Mouse (Mus musculus): ENCODE data around the gene Apom. TPM values are rescaled to one million over a fixed set of nuclear protein-coding genes. Genes with fewer than 3 reads are reported as not detected.

The Apom gene
- polyA plus RNA-seq, 1 experiment from 2014 or later: 0.88 TPM

- 93% methylated on average over 12 of the region's 12 CpGs for WGBS
- Histone ChIP-seq H3K27me3 (ENCODE audit: control insufficient read depth, insufficient read depth, low read length) (no peaks in the 10 kb centered on the region), H3K9ac (ENCODE audit: low read length) (no peak overlapping the region), H3K4me2 (ENCODE audit: low read depth, low read length, severe bottlenecking) (no peak overlapping the region), H3K36me3 (ENCODE audit: control insufficient read depth, insufficient read depth, low read length) (peaks cover 82% of the 10 kb centered on the region), H3K9me3 (ENCODE audit: control insufficient read depth, low read length) (no peaks in the 10 kb centered on the region), H3K27ac (ENCODE audit: low read depth, low read length) (no peak overlapping the region), H3K4me3 (ENCODE audit: low read depth, low read length) (no peak overlapping the region), H3K4me1 (replicated peaks; ENCODE audit: control insufficient read depth, insufficient read depth, low read length) (no peaks in the 10 kb centered on the region)
- DNase-seq (ENCODE audit: low spot score) (peak; percentile 52), ATAC-seq (replicated peaks; ENCODE audit: low FRiP score) (no peak)
Measured at GRCm38 (mm10) chr17:35155451-35155850, 23.6 kb upstream of the Apom start.

DNA sequence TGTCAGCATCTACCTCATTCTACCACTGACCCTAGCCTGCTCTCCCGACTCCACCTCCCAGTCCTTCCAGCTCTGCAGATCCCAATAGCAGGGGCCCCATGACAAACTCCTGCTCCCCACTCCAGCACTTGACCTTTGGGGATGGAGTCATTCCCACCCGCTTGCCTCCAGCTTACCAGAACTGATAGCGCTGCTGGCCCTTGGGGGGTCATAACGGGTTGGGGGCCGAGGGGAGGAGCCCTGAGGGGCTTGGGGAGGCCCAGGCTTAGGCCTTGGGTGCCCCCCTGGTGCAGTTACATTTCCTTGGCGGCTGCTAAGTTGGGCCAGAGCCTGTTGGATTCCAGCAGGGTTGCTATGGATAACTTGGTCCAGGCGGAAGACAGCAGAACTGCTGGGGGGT lies 22.8 kb upstream of the Apom start:
- H3K9ac ChIP-seq (ENCODE audit: low read length): no peak overlapping the region
- H3K36me3 ChIP-seq (ENCODE audit: control insufficient read depth, insufficient read depth, low read length): peaks cover 80% of the 10 kb centered on the region
- DNase-seq (ENCODE audit: low spot score) (no peak), ATAC-seq (replicated peaks; ENCODE audit: low FRiP score) (no peak)
- H3K9me3 ChIP-seq (ENCODE audit: control insufficient read depth, low read length): no peaks in the 10 kb centered on the region
- no peaks in the 10 kb centered on the region for H3K27me3 ChIP-seq (ENCODE audit: control insufficient read depth, insufficient read depth, low read length)
- no peaks in the 10 kb centered on the region for H3K4me1 ChIP-seq (replicated peaks; ENCODE audit: control insufficient read depth, insufficient read depth, low read length)
- H3K4me3 ChIP-seq (ENCODE audit: low read depth, low read length): no peak overlapping the region
- no peak overlapping the region for H3K4me2 ChIP-seq (ENCODE audit: low read depth, low read length, severe bottlenecking)
- 87% methylated on average over 7 of the region's 7 CpGs for WGBS
- no peak overlapping the region for H3K27ac ChIP-seq (ENCODE audit: low read depth, low read length)

DNA sequence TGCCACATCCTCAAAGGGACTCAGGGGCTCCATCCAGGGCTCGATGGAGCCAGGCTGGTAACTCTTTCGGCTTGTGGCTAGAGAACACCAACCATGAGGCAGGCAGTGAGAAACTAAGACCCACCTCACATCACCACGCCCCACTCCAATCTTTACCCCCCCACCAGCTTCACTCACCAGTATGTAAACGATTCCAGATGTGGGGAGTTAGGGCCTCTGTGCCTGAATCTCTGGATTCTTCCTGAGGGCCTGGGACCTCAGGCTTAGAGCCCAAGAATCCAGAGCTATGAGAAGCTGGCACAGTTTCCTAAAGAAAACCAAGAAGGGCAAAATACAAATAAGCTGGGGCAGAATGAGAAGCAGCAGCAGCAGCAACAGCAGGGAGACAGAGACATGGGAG lies 22.1 kb upstream of the Apom start:
- H3K4me2 ChIP-seq (ENCODE audit: low read depth, low read length, severe bottlenecking): no peak overlapping the region
- peaks cover 81% of the 10 kb centered on the region for H3K36me3 ChIP-seq (ENCODE audit: control insufficient read depth, insufficient read depth, low read length)
- H3K4me1 ChIP-seq (replicated peaks; ENCODE audit: control insufficient read depth, insufficient read depth, low read length): no peaks in the 10 kb centered on the region
- no peaks in the 10 kb centered on the region for H3K27me3 ChIP-seq (ENCODE audit: control insufficient read depth, insufficient read depth, low read length)
- no peaks in the 10 kb centered on the region for H3K9me3 ChIP-seq (ENCODE audit: control insufficient read depth, low read length)
- no peak overlapping the region for H3K27ac ChIP-seq (ENCODE audit: low read depth, low read length)
- H3K9ac ChIP-seq (ENCODE audit: low read length): no peak overlapping the region
- no peak for ATAC-seq (replicated peaks; ENCODE audit: low FRiP score)
- no peak for DNase-seq (ENCODE audit: low spot score)
- WGBS: 90% methylated on average over 4 of the region's 4 CpGs
- H3K4me3 ChIP-seq (ENCODE audit: low read depth, low read length): no peak overlapping the region

- DNase-seq (ENCODE audit: low spot score) (peak; percentile 52), ATAC-seq (replicated peaks; ENCODE audit: low FRiP score) (no peak)
- Histone ChIP-seq H3K9ac (ENCODE audit: low read length) (no peak overlapping the region), H3K4me3 (ENCODE audit: low read depth, low read length) (no peak overlapping the region), H3K4me2 (ENCODE audit: low read depth, low read length, severe bottlenecking) (no peak overlapping the region), H3K27me3 (ENCODE audit: control insufficient read depth, insufficient read depth, low read length) (no peaks in the 10 kb centered on the region), H3K27ac (ENCODE audit: low read depth, low read length) (no peak overlapping the region), H3K4me1 (replicated peaks; ENCODE audit: control insufficient read depth, insufficient read depth, low read length) (no peaks in the 10 kb centered on the region), H3K9me3 (ENCODE audit: control insufficient read depth, low read length) (no peaks in the 10 kb centered on the region), H3K36me3 (ENCODE audit: control insufficient read depth, insufficient read depth, low read length) (peaks cover 74% of the 10 kb centered on the region)
- 93% methylated on average over 9 of the region's 9 CpGs for WGBS
Measured at GRCm38 (mm10) chr17:35153077-35153476, 21.2 kb upstream of the Apom start.

DNA sequence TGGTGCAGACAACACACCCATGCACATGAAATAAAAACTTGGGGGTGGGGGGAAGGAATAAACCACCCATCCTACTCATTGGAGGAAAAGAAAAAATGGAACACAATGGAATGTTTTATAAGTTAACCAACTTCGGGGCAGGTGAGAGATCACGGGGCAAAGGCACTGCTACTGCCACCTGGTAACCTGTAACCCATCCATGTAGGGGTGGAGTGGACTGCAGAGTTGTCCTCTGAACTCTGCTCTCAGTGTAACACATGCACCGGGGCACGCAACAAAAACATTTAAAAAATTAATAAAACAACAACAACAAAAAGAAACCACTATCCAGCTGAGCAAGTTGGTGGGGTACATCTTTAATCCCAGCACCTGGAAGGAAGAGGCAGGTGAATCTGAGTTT lies 20.3 kb upstream of the Apom start:
- H3K4me3 ChIP-seq (ENCODE audit: low read depth, low read length): no peak overlapping the region
- WGBS: 97% methylated on average over 4 of the region's 4 CpGs
- H3K27ac ChIP-seq (ENCODE audit: low read depth, low read length): no peak overlapping the region
- H3K9me3 ChIP-seq (ENCODE audit: control insufficient read depth, low read length): no peaks in the 10 kb centered on the region
- DNase-seq (ENCODE audit: low spot score): no peak
- no peak for ATAC-seq (replicated peaks; ENCODE audit: low FRiP score)
- no peak overlapping the region for H3K9ac ChIP-seq (ENCODE audit: low read length)
- H3K27me3 ChIP-seq (ENCODE audit: control insufficient read depth, insufficient read depth, low read length): no peaks in the 10 kb centered on the region
- no peak overlapping the region for H3K4me2 ChIP-seq (ENCODE audit: low read depth, low read length, severe bottlenecking)
- no peaks in the 10 kb centered on the region for H3K4me1 ChIP-seq (replicated peaks; ENCODE audit: control insufficient read depth, insufficient read depth, low read length)
- peaks cover 65% of the 10 kb centered on the region for H3K36me3 ChIP-seq (ENCODE audit: control insufficient read depth, insufficient read depth, low read length)

DNA sequence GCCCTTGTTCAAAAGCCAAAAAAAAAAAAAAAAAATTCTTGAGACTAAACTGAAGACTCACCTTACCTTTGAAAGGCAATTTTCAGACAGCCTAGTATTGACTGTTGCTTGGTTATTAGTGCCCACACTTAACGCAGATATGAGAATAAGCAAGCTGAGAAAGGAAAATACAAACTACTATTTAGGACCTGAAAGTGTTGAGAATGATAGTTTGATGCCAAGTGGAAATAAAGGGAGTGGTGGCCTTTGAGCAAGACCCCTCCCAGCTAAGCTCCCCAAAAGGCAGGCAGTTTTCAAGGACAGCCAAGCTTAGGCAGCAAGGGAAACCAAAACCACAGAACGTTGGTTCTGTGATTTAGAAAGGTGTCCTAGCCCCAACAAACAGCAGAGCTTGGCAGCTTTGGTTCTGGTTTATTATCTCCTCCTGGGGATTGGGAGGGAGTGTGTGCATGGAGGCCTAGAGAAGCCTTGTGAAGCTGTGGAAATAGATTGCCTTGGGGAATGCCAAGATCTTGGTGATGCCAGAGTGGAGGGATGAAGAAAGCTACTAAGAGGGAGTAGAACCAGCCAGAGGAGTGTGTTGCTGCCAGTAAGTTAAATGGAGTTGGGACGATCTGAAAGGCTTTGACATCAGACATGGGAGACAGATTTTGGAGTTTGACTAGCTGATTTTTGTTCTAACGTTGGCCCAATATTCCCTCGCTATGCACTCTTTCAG lies 16.2 kb upstream of the Apom start:
- no peaks in the 10 kb centered on the region for H3K4me1 ChIP-seq (replicated peaks; ENCODE audit: control insufficient read depth, insufficient read depth, low read length)
- peaks cover 58% of the 10 kb centered on the region for H3K36me3 ChIP-seq (ENCODE audit: control insufficient read depth, insufficient read depth, low read length)
- H3K27me3 ChIP-seq (ENCODE audit: control insufficient read depth, insufficient read depth, low read length): no peaks in the 10 kb centered on the region
- H3K4me3 ChIP-seq (ENCODE audit: low read depth, low read length): no peak overlapping the region
- no peaks in the 10 kb centered on the region for H3K9me3 ChIP-seq (ENCODE audit: control insufficient read depth, low read length)
- 0 out of 2 replicates have a peak overlapping the region, but pooled peaks have one; percentile 6 for H3K27ac ChIP-seq (ENCODE audit: low read depth, low read length)
- no peak overlapping the region for H3K9ac ChIP-seq (ENCODE audit: low read length)
- no peak for ATAC-seq (replicated peaks; ENCODE audit: low FRiP score)
- no peak overlapping the region for H3K4me2 ChIP-seq (ENCODE audit: low read depth, low read length, severe bottlenecking)
- no peak for DNase-seq (ENCODE audit: low spot score)
- 70% methylated on average over 5 of the region's 5 CpGs for WGBS

DNA sequence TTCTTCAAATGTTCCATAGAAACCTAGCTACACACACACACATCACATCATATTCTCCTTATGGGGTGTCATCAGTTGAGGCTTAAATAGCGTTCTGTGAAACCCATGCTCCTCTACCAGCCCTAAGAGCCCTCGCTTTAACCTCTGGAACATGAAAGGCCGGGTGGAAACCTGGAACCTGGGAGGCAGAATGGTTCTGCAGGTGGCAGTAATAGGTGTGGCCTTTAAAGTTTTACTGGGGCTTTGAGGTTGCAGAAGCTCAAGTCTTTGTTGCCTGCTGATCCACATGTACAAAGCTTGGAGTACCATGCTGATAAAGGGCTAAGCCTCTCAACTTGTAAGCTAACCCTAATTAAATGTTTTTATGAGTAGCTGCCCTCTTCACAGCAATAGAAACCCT lies 15.5 kb upstream of the Apom start:
- Histone ChIP-seq H3K36me3 (ENCODE audit: control insufficient read depth, insufficient read depth, low read length) (peaks cover 58% of the 10 kb centered on the region), H3K9me3 (ENCODE audit: control insufficient read depth, low read length) (no peaks in the 10 kb centered on the region), H3K4me3 (ENCODE audit: low read depth, low read length) (no peak overlapping the region), H3K27ac (ENCODE audit: low read depth, low read length) (no peak overlapping the region), H3K4me1 (replicated peaks; ENCODE audit: control insufficient read depth, insufficient read depth, low read length) (no peaks in the 10 kb centered on the region), H3K9ac (ENCODE audit: low read length) (no peak overlapping the region), H3K27me3 (ENCODE audit: control insufficient read depth, insufficient read depth, low read length) (no peaks in the 10 kb centered on the region), H3K4me2 (ENCODE audit: low read depth, low read length, severe bottlenecking) (no peak overlapping the region)
- DNase-seq (ENCODE audit: low spot score): no peak
- ATAC-seq (replicated peaks; ENCODE audit: low FRiP score): no peak
- 65% methylated on average over 3 of the region's 3 CpGs for WGBS

GRCm38 (mm10) chr17:35146139-35146538 lies 14.3 kb upstream of the Apom start:
- H3K4me2 ChIP-seq (ENCODE audit: low read depth, low read length, severe bottlenecking): no peak overlapping the region
- H3K27ac ChIP-seq (ENCODE audit: low read depth, low read length): no peak overlapping the region
- no peaks in the 10 kb centered on the region for H3K4me1 ChIP-seq (replicated peaks; ENCODE audit: control insufficient read depth, insufficient read depth, low read length)
- 89% methylated on average over 5 of the region's 5 CpGs for WGBS
- peaks cover 59% of the 10 kb centered on the region for H3K36me3 ChIP-seq (ENCODE audit: control insufficient read depth, insufficient read depth, low read length)
- no peak overlapping the region for H3K9ac ChIP-seq (ENCODE audit: low read length)
- ATAC-seq (replicated peaks; ENCODE audit: low FRiP score) (no peak), DNase-seq (ENCODE audit: low spot score) (no peak)
- H3K4me3 ChIP-seq (ENCODE audit: low read depth, low read length): no peak overlapping the region
- H3K27me3 ChIP-seq (ENCODE audit: control insufficient read depth, insufficient read depth, low read length): no peaks in the 10 kb centered on the region
- H3K9me3 ChIP-seq (ENCODE audit: control insufficient read depth, low read length): no peaks in the 10 kb centered on the region

- no peaks in the 10 kb centered on the region for H3K9me3 ChIP-seq (ENCODE audit: control insufficient read depth, low read length)
- no peak overlapping the region for H3K4me2 ChIP-seq (ENCODE audit: low read depth, low read length, severe bottlenecking)
- ATAC-seq (replicated peaks; ENCODE audit: low FRiP score) (no peak), DNase-seq (ENCODE audit: low spot score) (no peak)
- H3K27me3 ChIP-seq (ENCODE audit: control insufficient read depth, insufficient read depth, low read length): no peaks in the 10 kb centered on the region
- peaks cover 55% of the 10 kb centered on the region for H3K36me3 ChIP-seq (ENCODE audit: control insufficient read depth, insufficient read depth, low read length)
- no peak overlapping the region for H3K9ac ChIP-seq (ENCODE audit: low read length)
- H3K4me3 ChIP-seq (ENCODE audit: low read depth, low read length): no peak overlapping the region
- WGBS: 89% methylated on average over 6 of the region's 6 CpGs
- no peak overlapping the region for H3K27ac ChIP-seq (ENCODE audit: low read depth, low read length)
- H3K4me1 ChIP-seq (replicated peaks; ENCODE audit: control insufficient read depth, insufficient read depth, low read length): no peaks in the 10 kb centered on the region; the same call in 1 of the 2 replicates
Measured at GRCm38 (mm10) chr17:35141971-35142370, 10.1 kb upstream of the Apom start.

Data from forebrain, embryonic 11.5 days (tissue).